Mouse (Mus musculus): ENCODE results near the gene Slc22a12. TPM values are rescaled to one million over a fixed set of nuclear protein-coding genes. Genes with fewer than 3 reads are reported as not detected.
A peak's percentile ranks its signal among the peaks of the same experiment; 100 is the strongest.

Gene Slc22a12
- not detected in 2 replicates for polyA plus RNA-seq (2016; fragmentation: Nextera tagmentation; extraction: Ambion mirVana)

GRCm38 (mm10) chr19:6542367-6543034 is at the start of gene Slc22a12:
Gene Slc22a12, minus strand, starts transcription at chr19:6543032.
- H3K9me3 ChIP-seq: 0 out of 2 replicates have a peak, but pooled peaks cover 4% of the 10 kb centered on the region
- DNase-seq (ENCODE audit: low spot score): no peak
- H3K4me1 ChIP-seq (replicated peaks): peaks cover 8% of the 10 kb centered on the region
- no peaks in the 10 kb centered on the region for H3K27me3 ChIP-seq (ENCODE audit: insufficient read depth, poor library complexity, severe bottlenecking)
- H3K4me3 ChIP-seq: no peak within 1 kb of the TSS
- peak within 1 kb of the TSS; percentile 35; the same call in 1 of the 2 replicates for H3K27ac ChIP-seq
- no peaks in the 10 kb centered on the region for H3K36me3 ChIP-seq
- 92% methylated on average over 16 of the region's 16 CpGs for WGBS

- Histone ChIP-seq H3K27me3 (ENCODE audit: insufficient read depth, poor library complexity, severe bottlenecking) (peaks cover 20% of the 10 kb centered on the region), H3K9me3 (no peaks in the 10 kb centered on the region), H3K4me1 (replicated peaks) (peaks cover 37% of the 10 kb centered on the region), H3K36me3 (no peaks in the 10 kb centered on the region), H3K27ac (no peak overlapping the region), H3K4me3 (no peak overlapping the region)
- no peak for DNase-seq (ENCODE audit: low spot score)
- 32% methylated on average over 4 of the region's 4 CpGs for WGBS
Measured at GRCm38 (mm10) chr19:6572001-6572400, 29.2 kb upstream of the Slc22a12 start.

- H3K4me1 ChIP-seq (replicated peaks): peaks cover 34% of the 10 kb centered on the region
- no peak overlapping the region for H3K4me3 ChIP-seq
- H3K9me3 ChIP-seq: no peaks in the 10 kb centered on the region
- no peak overlapping the region for H3K27ac ChIP-seq
- H3K36me3 ChIP-seq: no peaks in the 10 kb centered on the region
- no peak for DNase-seq (ENCODE audit: low spot score)
- H3K27me3 ChIP-seq (ENCODE audit: insufficient read depth, poor library complexity, severe bottlenecking): peaks cover 19% of the 10 kb centered on the region
- WGBS: 86% methylated on average over 5 of the region's 5 CpGs
Measured at GRCm38 (mm10) chr19:6571476-6571875, 28.6 kb upstream of the Slc22a12 start.

GRCm38 (mm10) chr19:6569561-6569960 is 26.7 kb upstream of the Slc22a12 start:
- Histone ChIP-seq H3K27me3 (ENCODE audit: insufficient read depth, poor library complexity, severe bottlenecking) (peaks cover 9% of the 10 kb centered on the region; the same call in 1 of the 2 replicates), H3K9me3 (no peaks in the 10 kb centered on the region), H3K27ac (peak overlapping the region; percentile 59), H3K4me1 (replicated peaks) (peaks cover 34% of the 10 kb centered on the region), H3K4me3 (no peak overlapping the region), H3K36me3 (no peaks in the 10 kb centered on the region)
- WGBS: 32% methylated on average over 5 of the region's 5 CpGs
- no peak for DNase-seq (ENCODE audit: low spot score)

- H3K36me3 ChIP-seq: no peaks in the 10 kb centered on the region
- peaks cover 34% of the 10 kb centered on the region for H3K4me1 ChIP-seq (replicated peaks)
- 70% methylated on average over 5 of the region's 5 CpGs for WGBS
- H3K4me3 ChIP-seq: no peak overlapping the region
- DNase-seq (ENCODE audit: low spot score): no peak
- peak overlapping the region; percentile 59 for H3K27ac ChIP-seq
- H3K27me3 ChIP-seq (ENCODE audit: insufficient read depth, poor library complexity, severe bottlenecking): peaks cover 9% of the 10 kb centered on the region; the same call in 1 of the 2 replicates
- H3K9me3 ChIP-seq: no peaks in the 10 kb centered on the region
Measured at GRCm38 (mm10) chr19:6569021-6569420, 26.2 kb upstream of the Slc22a12 start.

- WGBS: 89% methylated on average over 2 of the region's 2 CpGs
- DNase-seq (ENCODE audit: low spot score): no peak
Measured at GRCm38 (mm10) chr19:6566450-6566849, 23.6 kb upstream of the Slc22a12 start.

GRCm38 (mm10) chr19:6565136-6565535 is 22.3 kb upstream of the Slc22a12 start:
- no peaks in the 10 kb centered on the region for H3K27me3 ChIP-seq (ENCODE audit: insufficient read depth, poor library complexity, severe bottlenecking)
- no peak overlapping the region; the same call in 1 of the 2 replicates for H3K27ac ChIP-seq
- H3K36me3 ChIP-seq: no peaks in the 10 kb centered on the region
- no peaks in the 10 kb centered on the region for H3K9me3 ChIP-seq
- peaks cover 17% of the 10 kb centered on the region for H3K4me1 ChIP-seq (replicated peaks)
- H3K4me3 ChIP-seq: no peak overlapping the region
- WGBS: 89% methylated on average over 6 of the region's 6 CpGs
- no peak for DNase-seq (ENCODE audit: low spot score)

More at GRCm38 (mm10) chr19:6566450-6566849, 23.6 kb upstream of the Slc22a12 start:
- Histone ChIP-seq H3K4me3 (no peak overlapping the region), H3K9me3 (no peaks in the 10 kb centered on the region), H3K4me1 (replicated peaks) (peaks cover 17% of the 10 kb centered on the region), H3K27me3 (ENCODE audit: insufficient read depth, poor library complexity, severe bottlenecking) (no peaks in the 10 kb centered on the region), H3K27ac (no peak overlapping the region), H3K36me3 (no peaks in the 10 kb centered on the region)

- DNase-seq (ENCODE audit: low spot score): no peak
- Histone ChIP-seq H3K4me1 (replicated peaks) (peaks cover 14% of the 10 kb centered on the region; the same call in 1 of the 2 replicates), H3K36me3 (no peaks in the 10 kb centered on the region), H3K27ac (no peak overlapping the region), H3K4me3 (no peak overlapping the region), H3K9me3 (no peaks in the 10 kb centered on the region), H3K27me3 (ENCODE audit: insufficient read depth, poor library complexity, severe bottlenecking) (no peaks in the 10 kb centered on the region)
- 88% methylated on average over 7 of the region's 7 CpGs for WGBS
Measured at GRCm38 (mm10) chr19:6560246-6560815, 17.5 kb upstream of the Slc22a12 start.

GRCm38 (mm10) chr19:6559576-6559975 is 16.7 kb upstream of the Slc22a12 start:
- DNase-seq (ENCODE audit: low spot score): no peak
- WGBS: 53% methylated on average over 4 of the region's 4 CpGs
- Histone ChIP-seq H3K9me3 (no peaks in the 10 kb centered on the region), H3K4me1 (replicated peaks) (peaks cover 14% of the 10 kb centered on the region; the same call in 1 of the 2 replicates), H3K27ac (no peak overlapping the region), H3K36me3 (no peaks in the 10 kb centered on the region), H3K4me3 (no peak overlapping the region), H3K27me3 (ENCODE audit: insufficient read depth, poor library complexity, severe bottlenecking) (no peaks in the 10 kb centered on the region)

- Histone ChIP-seq H3K27me3 (ENCODE audit: insufficient read depth, poor library complexity, severe bottlenecking) (no peaks in the 10 kb centered on the region), H3K4me3 (no peak overlapping the region), H3K9me3 (no peaks in the 10 kb centered on the region), H3K4me1 (replicated peaks) (peaks cover 23% of the 10 kb centered on the region; the same call in 1 of the 2 replicates), H3K27ac (peak overlapping the region; percentile 40; the same call in 1 of the 2 replicates), H3K36me3 (no peaks in the 10 kb centered on the region)
- 30% methylated on average over 8 of the region's 8 CpGs for WGBS
- DNase-seq (ENCODE audit: low spot score): peak; percentile 29
Measured at GRCm38 (mm10) chr19:6553819-6554582, 11.2 kb upstream of the Slc22a12 start.

- peaks cover 23% of the 10 kb centered on the region; the same call in 1 of the 2 replicates for H3K4me1 ChIP-seq (replicated peaks)
- no peaks in the 10 kb centered on the region for H3K9me3 ChIP-seq
- DNase-seq (ENCODE audit: low spot score): no peak
- H3K36me3 ChIP-seq: no peaks in the 10 kb centered on the region
- 83% methylated on average over 5 of the region's 5 CpGs for WGBS
- 0 out of 2 replicates have a peak overlapping the region, but pooled peaks have one; percentile 12 for H3K27ac ChIP-seq
- no peak overlapping the region for H3K4me3 ChIP-seq
- no peaks in the 10 kb centered on the region for H3K27me3 ChIP-seq (ENCODE audit: insufficient read depth, poor library complexity, severe bottlenecking)
Measured at GRCm38 (mm10) chr19:6553174-6553573, 10.3 kb upstream of the Slc22a12 start.

- no peaks in the 10 kb centered on the region for H3K27me3 ChIP-seq (ENCODE audit: insufficient read depth, poor library complexity, severe bottlenecking)
- peaks cover 23% of the 10 kb centered on the region; the same call in 1 of the 2 replicates for H3K4me1 ChIP-seq (replicated peaks)
- no peak overlapping the region for H3K4me3 ChIP-seq
- peak; percentile 64 for DNase-seq (ENCODE audit: low spot score)
- no peaks in the 10 kb centered on the region for H3K36me3 ChIP-seq
- 88% methylated on average over 4 of the region's 4 CpGs for WGBS
- H3K9me3 ChIP-seq: no peaks in the 10 kb centered on the region
- no peak overlapping the region for H3K27ac ChIP-seq
Measured at GRCm38 (mm10) chr19:6552302-6553028, 9.6 kb upstream of the Slc22a12 start.

All from hindbrain, embryonic 10.5 days (tissue).